10 mouse cellular contexts compared by ENCODE assay signal in genomic region chr15:36966466-36966865, GRCm38 (mm10). TPM values are rescaled to one million over a fixed set of nuclear protein-coding genes. Genes with fewer than 3 reads are reported as not detected.
DNase-seq lines count a peak whose midpoint lies in the region; ATAC-seq and TF ChIP-seq lines count a peak whose summit lies in the region.
"Had no signal": no experiment of that assay in that cellular context is flagged by ENCODE, and none has a peak within 500 bp of the region (broad histone marks: within the 10 kb centered on the region; RNA-seq: fewer than 3 reads in every experiment).

No protein-coding gene starts in this region.

- H3K9ac ChIP-seq in forebrain, embryonic 12.5 days, result 0 out of 2 replicates have a peak overlapping the region, but pooled peaks have one; percentile 2
- no peak overlapping the region for H3K9ac ChIP-seq in kidney, embryonic 15.5 days
- H3K9ac ChIP-seq: limb, embryonic 12.5 days had no signal

- H3K4me1 ChIP-seq in forebrain, embryonic 12.5 days, result peaks cover 29% of the 10 kb centered on the region
- H3K4me1 ChIP-seq in kidney, embryonic 15.5 days, result peaks cover 15% of the 10 kb centered on the region

- peak overlapping the region; percentile 57; the same call in 1 of the 2 replicates for H3K4me2 ChIP-seq in forebrain, embryonic 12.5 days
- no peak overlapping the region for H3K4me2 ChIP-seq in kidney, embryonic 15.5 days

- TF ChIP-seq CTCF in layer of hippocampus, adult 2 months (conservative IDR thresholded peaks at IDR 0.05), result no peak

- no peaks in the 10 kb centered on the region for H3K36me3 ChIP-seq in forebrain, embryonic 12.5 days (replicated peaks)
- no peaks in the 10 kb centered on the region for H3K36me3 ChIP-seq in kidney, embryonic 15.5 days
- H3K36me3 ChIP-seq: limb, embryonic 12.5 days had no signal

- no peaks in the 10 kb centered on the region for H3K9me3 ChIP-seq in forebrain, embryonic 12.5 days
- H3K9me3 ChIP-seq in kidney, embryonic 15.5 days (replicated peaks), result no peaks in the 10 kb centered on the region

- DNase-seq in layer of hippocampus, adult 2 months (ENCODE audit: low spot score in 2 of 2), result no peak
- DNase-seq in layer of hippocampus, adult 18-20 months (ENCODE audit: low spot score in 2 of 2), result no peak
- peak; percentile 77 for DNase-seq in brain, adult 2 months (ENCODE audit: low read depth, low spot score)
- peak; percentile 29 for DNase-seq in left cerebral cortex, postnatal 4 days
- no peak for DNase-seq in kidney, adult 8-10 months
- no peak for DNase-seq in embryo, embryonic 10 days (ENCODE audit: low spot score)

- H3K4me3 ChIP-seq in layer of hippocampus, adult 2 months, result no peak overlapping the region
- H3K4me3 ChIP-seq in forebrain, embryonic 12.5 days (replicated peaks), result no peak overlapping the region
- no peak overlapping the region for H3K4me3 ChIP-seq in kidney, embryonic 15.5 days (replicated peaks)

- 92% methylated on average over 2 of the region's 2 CpGs for WGBS in forebrain, embryonic 12.5 days
- WGBS in kidney, embryonic 15.5 days, result 79% methylated on average over 2 of the region's 2 CpGs

- H3K27me3 ChIP-seq in forebrain, embryonic 12.5 days, result no peaks in the 10 kb centered on the region
- H3K27me3 ChIP-seq in kidney, embryonic 15.5 days, result no peaks in the 10 kb centered on the region
- H3K27me3 ChIP-seq: limb, embryonic 12.5 days; Patski had no signal

- 0 out of 2 replicates have a peak, but pooled peaks have one; percentile 7 for ATAC-seq in forebrain, embryonic 12.5 days (ENCODE audit: low FRiP score)
- ATAC-seq in kidney, embryonic 15.5 days (replicated peaks; ENCODE audit: low FRiP score), result no peak
- ATAC-seq: Patski had no signal

- intact Hi-C loops in left cerebral cortex, postnatal 4 days (cut with DNase I), result no loop called here

- peak overlapping the region; percentile 98 for H3K27ac ChIP-seq in layer of hippocampus, adult 2 months
- H3K27ac ChIP-seq in forebrain, embryonic 12.5 days, result peak overlapping the region; percentile 94
- H3K27ac ChIP-seq in kidney, embryonic 15.5 days, result no peak overlapping the region
- H3K27ac ChIP-seq: limb, embryonic 12.5 days had no signal

RNA-seq across cellular contexts. Expression of gene Zfp706, which starts 41.1 kb away (rescaled TPM):
- 100 to 1,000 TPM; 275 to 283 TPM for total RNA-seq in layer of hippocampus, adult 2 months (2021)
- total RNA-seq in layer of hippocampus, adult 18-20 months (2021), result 100 to 1,000 TPM; 286 to 290 TPM
- 463 and 489 TPM in 2 replicates for polyA plus RNA-seq in forebrain, embryonic 12.5 days (2016; fragmentation: Nextera tagmentation; extraction: Ambion mirVana)
- total RNA-seq in left cerebral cortex, postnatal 4 days (2021), result 100 to 1,000 TPM; 249 to 250 TPM
- 428 and 495 TPM in 2 replicates for polyA plus RNA-seq in kidney, embryonic 15.5 days (2015; fragmentation: Nextera tagmentation; extraction: Ambion mirVana)

Comparison
In these comparisons a context has a peak if more than half of its experiments do, and no peak if none do; other contexts are left out.
1. DNase-seq: peak in brain, adult 2 months (single experiment) and left cerebral cortex, postnatal 4 days (single experiment); none in layer of hippocampus, adult 2 months (0 of 2), layer of hippocampus, adult 18-20 months (0 of 2), kidney, adult 8-10 months (0 of 2) and embryo, embryonic 10 days (single experiment).